ENCODE assay signal across 8 mouse cellular contexts in the genomic region with DNA sequence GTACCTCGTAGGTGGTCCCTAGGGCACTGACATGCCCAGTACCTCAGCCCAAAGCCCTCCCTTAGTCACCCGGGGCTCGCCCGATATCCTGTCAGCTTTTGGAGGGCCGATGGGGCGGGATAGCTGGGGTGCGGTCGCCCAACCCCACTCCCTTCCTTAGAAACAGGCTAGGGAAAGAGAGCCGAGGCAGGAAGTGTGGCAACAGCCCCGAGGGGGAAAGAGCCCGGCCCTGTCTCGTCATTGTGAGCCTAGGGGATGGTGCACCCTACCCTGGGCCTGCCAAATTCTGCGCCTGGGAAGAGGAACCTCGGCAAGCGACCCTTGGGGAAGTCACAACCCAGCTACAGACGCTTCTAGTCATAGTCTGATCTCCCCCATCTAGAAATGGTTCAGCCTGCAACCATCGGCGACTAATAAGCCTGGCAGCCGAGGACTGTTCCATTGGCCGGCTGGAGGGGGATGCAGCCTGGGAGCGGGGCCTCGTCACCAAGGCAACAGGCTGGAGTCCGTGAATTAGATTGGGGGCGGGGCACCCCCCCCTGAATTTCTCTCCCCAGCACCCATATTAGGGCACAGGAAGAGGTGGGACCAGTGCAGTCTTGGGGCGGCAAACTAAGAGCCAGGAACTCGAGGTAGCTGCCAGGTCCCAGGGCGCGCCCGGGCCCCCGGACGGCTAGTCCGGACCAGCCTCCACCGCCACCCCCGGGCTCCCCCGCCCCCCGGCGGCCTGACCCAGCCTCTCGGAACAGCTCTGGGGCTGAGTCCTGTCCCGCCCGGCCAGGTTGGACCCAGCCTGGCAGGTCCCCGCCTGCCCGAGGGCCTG. TPM values are rescaled to one million over a fixed set of nuclear protein-coding genes. Genes with fewer than 3 reads are reported as not detected.
A peak's percentile ranks its signal among the peaks of the same experiment; 100 is the strongest.
DNase-seq lines count a peak whose midpoint lies in the region; ATAC-seq and TF ChIP-seq lines count a peak whose summit lies in the region.

No protein-coding gene starts in this region.

- peaks cover 7% of the 10 kb centered on the region for H3K36me3 ChIP-seq in erythroblast, embryonic 14.5 days (ENCODE audit: control insufficient read depth)
- peaks cover 6% of the 10 kb centered on the region; the same call in 1 of the 2 replicates for H3K36me3 ChIP-seq in heart, embryonic 12.5 days
- H3K36me3 ChIP-seq in kidney, postnatal 0 days (ENCODE audit: insufficient read depth, low read length), result no peaks in the 10 kb centered on the region
- H3K36me3 ChIP-seq in liver, embryonic 11.5 days (ENCODE audit: control insufficient read depth, insufficient read depth, low read length), result peaks cover 4% of the 10 kb centered on the region; the same call in 1 of the 2 replicates
- H3K36me3 ChIP-seq in myocyte (ENCODE audit: control insufficient read depth, insufficient read depth), result no peaks in the 10 kb centered on the region
- H3K36me3 ChIP-seq in splenic B cell, adult 2 months (ENCODE audit: control insufficient read depth, insufficient read depth, low read length, poor library complexity, severe bottlenecking), result no peaks in the 10 kb centered on the region

- H3K79me2 ChIP-seq in myocyte (ENCODE audit: control insufficient read depth, insufficient read depth), result peaks cover 18% of the 10 kb centered on the region

- ATAC-seq in heart, embryonic 12.5 days (ENCODE audit: insufficient number of reproducible peaks, low FRiP score), result peak; percentile 43
- peak; percentile 72 for ATAC-seq in kidney, postnatal 0 days (replicated peaks; ENCODE audit: low FRiP score, low read depth)
- ATAC-seq in liver, embryonic 11.5 days (replicated peaks; ENCODE audit: low FRiP score), result peak; percentile 53

- TF ChIP-seq CTCF in kidney, postnatal 0 days (IDR thresholded peaks at IDR 0.05; ENCODE audit: low read depth), result no peak

- peaks cover 95% of the 10 kb centered on the region for H3K4me1 ChIP-seq in erythroblast, embryonic 14.5 days (ENCODE audit: control insufficient read depth)
- H3K4me1 ChIP-seq in heart, embryonic 12.5 days (replicated peaks), result peaks cover 66% of the 10 kb centered on the region
- H3K4me1 ChIP-seq in kidney, postnatal 0 days (replicated peaks; ENCODE audit: insufficient read depth, low read length), result peaks cover 45% of the 10 kb centered on the region
- peaks cover 70% of the 10 kb centered on the region for H3K4me1 ChIP-seq in liver, embryonic 11.5 days (replicated peaks; ENCODE audit: control insufficient read depth, insufficient read depth, low read length)

- H3K4me2 ChIP-seq in heart, embryonic 12.5 days, result peak overlapping the region; percentile 95
- peak overlapping the region; percentile 98 for H3K4me2 ChIP-seq in kidney, postnatal 0 days (ENCODE audit: low read length)
- H3K4me2 ChIP-seq in liver, embryonic 11.5 days, result peak overlapping the region; percentile 99
- peak overlapping the region; percentile 95 for H3K4me2 ChIP-seq in myocyte (ENCODE audit: low read depth)

- H3K27ac ChIP-seq in heart, embryonic 12.5 days (ENCODE audit: poor library complexity, severe bottlenecking), result peak overlapping the region; percentile 71
- peak overlapping the region; percentile 96 for H3K27ac ChIP-seq in kidney, postnatal 0 days
- peak overlapping the region; percentile 59 for H3K27ac ChIP-seq in liver, embryonic 11.5 days (ENCODE audit: low read depth, low read length)

- peak overlapping the region; percentile 71 for H3K4me3 ChIP-seq in erythroblast, embryonic 14.5 days (replicated peaks)
- peak overlapping the region; percentile 55 for H3K4me3 ChIP-seq in heart, embryonic 12.5 days
- H3K4me3 ChIP-seq in kidney, postnatal 0 days (replicated peaks; ENCODE audit: low read depth, low read length), result peak overlapping the region; percentile 69
- H3K4me3 ChIP-seq in liver, embryonic 11.5 days (ENCODE audit: low read depth, low read length), result peak overlapping the region; percentile 78
- H3K4me3 ChIP-seq in myocyte, result peak overlapping the region; percentile 92

- H3ac ChIP-seq in myocyte (ENCODE audit: control insufficient read depth, insufficient read length), result peak overlapping the region; percentile 9

- 1% methylated on average over 42 of the region's 42 CpGs for WGBS in heart, embryonic 12.5 days
- WGBS in kidney, postnatal 0 days, result 2% methylated on average over 38 of the region's 42 CpGs
- 2% methylated on average over 42 of the region's 42 CpGs for WGBS in liver, embryonic 11.5 days

- peak; percentile 97 for DNase-seq in CD4-positive helper T cell, adult 2 months (ENCODE audit: low read depth, low spot score)
- DNase-seq in brain, embryonic 18.5 days (ENCODE audit: low read depth, low spot score), result peak; percentile 82
- peak; percentile 94 for DNase-seq in kidney, postnatal 0 days (ENCODE audit: low spot score)
- DNase-seq in liver, embryonic 11.5 days (ENCODE audit: low spot score), result peak; percentile 90
- peak; percentile 99 for DNase-seq in splenic B cell, adult 2 months (ENCODE audit: low read depth, low spot score)

- peak overlapping the region; percentile 50 for H3K9ac ChIP-seq in heart, embryonic 12.5 days
- peak overlapping the region; percentile 58 for H3K9ac ChIP-seq in kidney, postnatal 0 days (ENCODE audit: low read depth, low read length)
- H3K9ac ChIP-seq in liver, embryonic 11.5 days (ENCODE audit: low read depth, low read length), result peak overlapping the region; percentile 62

- peak; percentile 71 for TF ChIP-seq POLR2A in myocyte (IDR thresholded peaks at IDR 0.05; ENCODE audit: insufficient read length, low read depth)

- H3K27me3 ChIP-seq in erythroblast, embryonic 14.5 days (ENCODE audit: control insufficient read depth), result peaks cover 16% of the 10 kb centered on the region
- no peaks in the 10 kb centered on the region for H3K27me3 ChIP-seq in heart, embryonic 12.5 days (replicated peaks)
- H3K27me3 ChIP-seq in kidney, postnatal 0 days (ENCODE audit: insufficient read depth, low read length), result no peaks in the 10 kb centered on the region
- H3K27me3 ChIP-seq in liver, embryonic 11.5 days (replicated peaks; ENCODE audit: control insufficient read depth, insufficient read depth, low read length), result no peaks in the 10 kb centered on the region
- H3K27me3 ChIP-seq in myocyte (ENCODE audit: control insufficient read depth, insufficient read depth, insufficient read length), result no peaks in the 10 kb centered on the region
- no peaks in the 10 kb centered on the region for H3K27me3 ChIP-seq in splenic B cell, adult 2 months (ENCODE audit: control insufficient read depth, insufficient read depth, low read length, poor library complexity, severe bottlenecking)

- H3K9me3 ChIP-seq in erythroblast, embryonic 14.5 days (ENCODE audit: control insufficient read depth, low read length), result no peaks in the 10 kb centered on the region
- no peaks in the 10 kb centered on the region for H3K9me3 ChIP-seq in heart, embryonic 12.5 days (replicated peaks)
- H3K9me3 ChIP-seq in kidney, postnatal 0 days (replicated peaks; ENCODE audit: low read length), result no peaks in the 10 kb centered on the region
- no peaks in the 10 kb centered on the region for H3K9me3 ChIP-seq in liver, embryonic 11.5 days (ENCODE audit: control insufficient read depth, low read length)

TF ChIP-seq in myocyte, 11 proteins besides CTCF, POLR2A, EP300 and RAD21 (continues in another document):
- TF ChIP-seq SRF (IDR thresholded peaks at IDR 0.05; ENCODE audit: control insufficient read depth, insufficient read length, low read depth), result peak; percentile 95
- TF ChIP-seq TCF3 (IDR thresholded peaks at IDR 0.05; ENCODE audit: insufficient read length, low read depth), result no peak
- TF ChIP-seq REST (IDR thresholded peaks at IDR 0.05; ENCODE audit: insufficient read depth, insufficient read length), result no peak
- no peak for TF ChIP-seq E2F4 (IDR thresholded peaks at IDR 0.05; ENCODE audit: insufficient read depth)
- peak; percentile 59; the same call in 1 of the 2 replicates for TF ChIP-seq CEBPB (IDR thresholded peaks at IDR 0.05; ENCODE audit: insufficient read depth, poor library complexity, severe bottlenecking)
- no peak for TF ChIP-seq MYOD1 (IDR thresholded peaks at IDR 0.05; ENCODE audit: control insufficient read depth in 1 of 3, insufficient read length in 2 of 3, low read depth in 2 of 3)
- TF ChIP-seq TCF12 (IDR thresholded peaks at IDR 0.05; ENCODE audit: insufficient read depth, poor library complexity, severe bottlenecking), result no peak
- no peak for TF ChIP-seq MAX (IDR thresholded peaks at IDR 0.05; ENCODE audit: low read depth)

RNA-seq across cellular contexts. Expression of gene Junb, which starts 1.3 kb away (rescaled TPM):
- polyA plus RNA-seq in erythroblast, embryonic 14.5 days (2012), result 9.6 and 10.3 TPM in 2 replicates
- 11.9 and 13.2 TPM in 2 replicates for polyA plus RNA-seq in heart, embryonic 12.5 days (2016; fragmentation: Nextera tagmentation; extraction: Ambion mirVana)
- 22.7 and 27.7 TPM in 2 replicates for polyA plus RNA-seq in kidney, postnatal 0 days (2015; fragmentation: Nextera tagmentation; extraction: Ambion mirVana)
- polyA plus RNA-seq in liver, embryonic 11.5 days (2014; fragmentation: Nextera tagmentation; extraction: Ambion mirVana), result 21.1 and 23.2 TPM in 2 replicates
- 140 TPM for polyA plus RNA-seq in myocyte (2012; fragmentation: generic; extraction: Trizol)

RNA-seq across cellular contexts. Expression of gene Rnaseh2a, which starts 10.2 kb away (rescaled TPM):
- polyA plus RNA-seq in erythroblast, embryonic 14.5 days (2012), result 162 and 179 TPM in 2 replicates
- polyA plus RNA-seq in heart, embryonic 12.5 days (2016; fragmentation: Nextera tagmentation; extraction: Ambion mirVana), result 77.1 and 79.0 TPM in 2 replicates
- 101 and 103 TPM in 2 replicates for polyA plus RNA-seq in kidney, postnatal 0 days (2015; fragmentation: Nextera tagmentation; extraction: Ambion mirVana)
- 195 and 197 TPM in 2 replicates for polyA plus RNA-seq in liver, embryonic 11.5 days (2014; fragmentation: Nextera tagmentation; extraction: Ambion mirVana)
- polyA plus RNA-seq in myocyte (2012; fragmentation: generic; extraction: Trizol), result 74.1 TPM

RNA-seq across cellular contexts. Expression of gene Prdx2, which starts 10.4 kb away (rescaled TPM):
- 111 and 222 TPM in 2 replicates for polyA plus RNA-seq in erythroblast, embryonic 14.5 days (2012)
- polyA plus RNA-seq in heart, embryonic 12.5 days (2016; fragmentation: Nextera tagmentation; extraction: Ambion mirVana), result 638 and 672 TPM in 2 replicates
- 729 and 747 TPM in 2 replicates for polyA plus RNA-seq in kidney, postnatal 0 days (2015; fragmentation: Nextera tagmentation; extraction: Ambion mirVana)
- polyA plus RNA-seq in liver, embryonic 11.5 days (2014; fragmentation: Nextera tagmentation; extraction: Ambion mirVana), result 1,398 and 1,409 TPM in 2 replicates
- polyA plus RNA-seq in myocyte (2012; fragmentation: generic; extraction: Trizol), result 432 TPM

RNA-seq across cellular contexts. Expression of gene Gm49661, which starts 10.6 kb away (rescaled TPM):
- not detected in 2 replicates for polyA plus RNA-seq in erythroblast, embryonic 14.5 days (2012)
- not detected in 2 replicates for polyA plus RNA-seq in heart, embryonic 12.5 days (2016; fragmentation: Nextera tagmentation; extraction: Ambion mirVana)
- not detected in 2 replicates for polyA plus RNA-seq in kidney, postnatal 0 days (2015; fragmentation: Nextera tagmentation; extraction: Ambion mirVana)
- polyA plus RNA-seq in liver, embryonic 11.5 days (2014; fragmentation: Nextera tagmentation; extraction: Ambion mirVana), result not detected in 2 replicates
- polyA plus RNA-seq in myocyte (2012; fragmentation: generic; extraction: Trizol), result not detected

RNA-seq across cellular contexts. Expression of gene Hook2, which starts 10.6 kb away (rescaled TPM):
- polyA plus RNA-seq in erythroblast, embryonic 14.5 days (2012), result 0.46 and 0.58 TPM in 2 replicates
- 7.2 and 7.7 TPM in 2 replicates for polyA plus RNA-seq in heart, embryonic 12.5 days (2016; fragmentation: Nextera tagmentation; extraction: Ambion mirVana)
- 30.2 and 32.0 TPM in 2 replicates for polyA plus RNA-seq in kidney, postnatal 0 days (2015; fragmentation: Nextera tagmentation; extraction: Ambion mirVana)
- polyA plus RNA-seq in liver, embryonic 11.5 days (2014; fragmentation: Nextera tagmentation; extraction: Ambion mirVana), result 15.5 and 16.7 TPM in 2 replicates
- 9.3 TPM for polyA plus RNA-seq in myocyte (2012; fragmentation: generic; extraction: Trizol)

Comparison
In these comparisons a context has a peak if more than half of its experiments do, and no peak if none do; other contexts are left out.
1. Peak in every context shown above with its lines: DNase-seq, ATAC-seq, H3K4me3 ChIP-seq and H3K27ac ChIP-seq.